Mouse (Mus musculus) T-helper 17 cell (primary cell): Measurements from ENCODE around the gene Tln2.

Source experiments
- in situ Hi-C, 2 experiments: fragments of 300-600 bp; cut with MboI, MseI; formaldehyde crosslinking; loops; 1 replicate in 1 of 2; 2 replicates in 1 of 2; pipeline ENCODE4 v1.15.1; 2025; ENCODE audit warnings: high pct_unique_total_duplicates in 2 of 2

The Tln2 gene

DNA sequence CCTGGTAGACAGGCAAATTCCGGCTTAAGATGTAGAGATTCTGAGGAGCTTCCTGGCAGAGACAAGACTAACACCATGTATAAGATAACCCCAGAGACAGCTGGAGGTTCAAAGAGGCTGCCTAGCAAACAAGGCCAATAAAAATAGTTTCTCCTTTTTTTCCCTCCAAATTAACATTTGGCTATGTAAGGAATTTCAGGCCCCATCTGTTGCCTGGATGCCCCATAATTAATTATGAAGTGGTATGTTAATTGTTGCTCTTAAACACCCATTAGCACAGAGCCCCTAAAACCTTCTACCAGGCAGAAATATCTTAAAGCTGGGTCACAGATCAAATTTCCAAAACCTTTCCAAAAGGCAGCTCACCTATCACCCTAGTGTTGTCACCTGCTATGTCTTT is 77.7 kb downstream of the Tln2 start:
- in situ Hi-C loops, result no loop called here

DNA sequence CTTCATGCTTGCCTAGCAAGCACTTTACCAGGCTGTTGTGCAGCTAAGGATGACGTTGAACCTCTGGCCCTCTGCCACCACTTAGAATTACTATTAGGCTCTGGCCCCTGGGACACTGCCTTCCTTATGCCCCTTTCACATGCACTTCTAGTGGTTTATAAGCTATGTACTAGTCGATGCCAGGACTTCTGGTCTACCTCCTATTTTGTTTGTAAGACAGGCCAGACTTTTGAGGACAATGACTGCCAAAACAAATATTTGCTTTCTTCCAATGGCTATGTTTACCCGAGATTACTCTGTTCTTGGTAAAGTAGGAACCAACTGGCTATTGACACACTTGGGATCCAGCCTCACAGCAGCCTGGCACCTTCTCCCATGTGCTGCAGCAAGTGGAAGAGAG is 82.1 kb downstream of the Tln2 start:
- in situ Hi-C loops, result no loop called here

DNA sequence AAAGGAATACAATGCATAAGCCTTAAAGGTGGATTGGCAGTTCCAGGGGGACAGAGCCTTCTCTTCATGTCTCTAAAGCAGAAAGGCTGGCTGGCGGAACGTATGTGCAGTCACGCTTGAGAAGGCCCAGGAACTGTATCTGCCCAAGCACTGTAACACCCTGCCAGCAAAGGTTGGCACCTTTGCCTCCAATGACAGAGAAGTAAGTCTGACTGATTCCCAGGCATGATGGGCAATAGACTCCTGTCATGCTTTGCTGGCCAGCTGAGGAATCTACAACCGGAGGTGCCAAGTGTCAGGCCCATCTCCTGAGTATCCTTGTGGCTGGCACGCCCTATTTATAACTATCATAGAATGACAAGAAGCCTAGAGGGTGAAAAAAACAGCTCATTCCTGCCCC is 83.3 kb downstream of the Tln2 start:
- in situ Hi-C loops, result no loop called here

DNA sequence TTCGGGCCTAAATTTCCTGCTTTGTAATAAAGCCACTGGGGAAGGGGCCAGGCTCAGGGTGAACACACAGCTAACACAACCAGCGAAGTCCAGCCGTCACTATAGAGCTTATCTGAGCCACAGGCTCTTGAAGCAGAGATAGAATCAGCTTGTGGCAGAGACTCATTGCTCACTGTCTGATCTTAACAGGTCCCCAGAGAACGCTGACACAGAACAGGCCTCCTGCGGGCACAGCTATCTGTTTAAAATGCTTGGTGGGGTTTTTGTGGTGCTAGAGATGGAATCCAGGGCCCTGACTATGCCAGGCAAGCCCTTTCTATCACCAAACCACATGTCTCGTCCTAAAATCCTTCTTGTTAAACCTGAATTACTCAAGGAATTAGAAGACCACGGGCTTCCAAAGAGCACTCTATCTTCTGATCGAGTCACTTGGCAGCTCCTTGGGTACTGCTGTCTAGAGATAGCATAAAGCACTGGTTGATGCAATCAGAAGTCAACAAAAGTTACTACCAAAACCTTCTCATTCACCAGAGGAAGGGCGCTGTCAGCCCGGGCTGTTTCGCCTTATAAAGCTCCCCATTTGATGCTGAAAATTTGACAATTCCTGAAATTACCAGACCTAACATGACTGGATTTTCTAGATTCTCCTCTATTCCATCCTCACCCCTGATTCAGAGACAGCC is 95.9 kb downstream of the Tln2 start:
- in situ Hi-C loops, result no loop called here

DNA sequence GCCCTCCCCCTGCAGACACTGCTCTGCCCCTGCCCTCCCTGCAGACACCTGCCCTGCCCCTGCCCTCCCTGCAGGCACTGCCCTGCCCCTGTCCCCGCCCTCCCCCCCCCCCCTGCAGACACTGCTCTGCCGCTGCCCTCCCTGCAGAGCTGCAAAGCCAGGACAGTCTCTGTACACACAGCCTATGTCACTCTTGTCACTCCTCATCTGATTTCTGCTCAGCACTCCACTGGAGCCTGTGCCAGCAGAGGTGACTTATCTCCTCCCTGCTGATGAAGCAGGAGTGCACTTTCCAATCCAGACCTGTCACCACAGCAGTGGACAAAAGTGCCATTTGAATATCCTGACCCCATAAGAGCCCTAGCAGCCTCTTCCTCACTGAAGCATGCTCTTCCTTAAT is 118.0 kb downstream of the Tln2 start:
- in situ Hi-C loops, result no loop called here

DNA sequence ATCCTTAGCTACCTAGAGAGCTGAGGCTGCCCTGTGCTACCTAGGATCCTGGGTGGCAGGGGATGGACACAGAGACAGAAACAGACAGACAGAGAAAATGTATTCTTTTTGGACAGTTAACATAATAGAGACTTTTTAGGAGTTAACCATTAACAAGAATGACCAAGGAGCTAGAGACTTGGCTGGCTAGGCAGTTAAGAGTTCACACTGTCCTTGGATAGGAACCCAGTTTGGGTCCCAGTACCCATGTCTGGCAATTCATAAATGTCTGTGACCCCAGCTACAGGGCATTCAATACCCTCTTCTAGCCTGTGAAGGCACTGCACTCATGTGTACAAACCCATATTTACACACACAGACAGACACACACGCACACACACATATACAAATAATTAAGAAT is 122.0 kb downstream of the Tln2 start:
- in situ Hi-C loops, result no loop called here

DNA sequence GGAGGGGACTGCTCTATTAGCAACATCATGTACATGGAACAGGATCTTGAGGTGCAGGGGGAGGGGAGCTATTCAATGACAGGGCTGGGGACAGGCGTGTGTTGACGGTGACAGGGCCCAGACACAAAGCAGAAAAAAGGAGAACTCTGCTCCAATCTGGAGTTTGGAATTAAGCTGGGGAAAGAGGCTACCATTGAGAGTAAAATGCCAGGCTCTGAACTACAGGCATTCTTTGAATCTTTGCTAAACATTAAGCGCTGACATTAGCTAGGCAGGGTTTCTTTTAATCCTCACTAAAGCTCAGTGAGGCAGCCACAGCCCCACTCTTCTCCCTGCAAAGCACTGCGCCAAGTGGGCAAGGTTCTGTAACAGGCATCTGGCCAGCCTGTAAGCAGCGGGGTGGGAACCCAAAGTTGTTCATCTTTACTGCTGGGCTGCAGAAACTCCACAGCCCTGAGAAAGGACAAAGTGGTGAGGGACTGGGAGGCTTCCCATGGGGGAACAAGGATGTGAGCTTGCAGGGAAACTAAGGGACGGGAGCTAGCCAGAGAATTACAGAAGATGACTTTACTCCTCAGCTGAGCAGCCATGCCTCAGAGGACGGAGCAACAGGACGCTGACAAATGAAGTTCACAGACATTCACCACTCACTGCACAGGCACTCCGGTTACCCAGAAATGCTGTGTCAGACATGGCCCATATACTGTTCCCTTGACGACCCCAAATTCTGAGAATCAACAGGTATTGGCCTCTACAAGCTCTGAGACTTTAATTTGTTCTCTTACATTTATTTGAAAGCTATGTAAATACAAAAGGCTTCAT is 124.0 kb downstream of the Tln2 start:
- in situ Hi-C loops, result no loop called here

DNA sequence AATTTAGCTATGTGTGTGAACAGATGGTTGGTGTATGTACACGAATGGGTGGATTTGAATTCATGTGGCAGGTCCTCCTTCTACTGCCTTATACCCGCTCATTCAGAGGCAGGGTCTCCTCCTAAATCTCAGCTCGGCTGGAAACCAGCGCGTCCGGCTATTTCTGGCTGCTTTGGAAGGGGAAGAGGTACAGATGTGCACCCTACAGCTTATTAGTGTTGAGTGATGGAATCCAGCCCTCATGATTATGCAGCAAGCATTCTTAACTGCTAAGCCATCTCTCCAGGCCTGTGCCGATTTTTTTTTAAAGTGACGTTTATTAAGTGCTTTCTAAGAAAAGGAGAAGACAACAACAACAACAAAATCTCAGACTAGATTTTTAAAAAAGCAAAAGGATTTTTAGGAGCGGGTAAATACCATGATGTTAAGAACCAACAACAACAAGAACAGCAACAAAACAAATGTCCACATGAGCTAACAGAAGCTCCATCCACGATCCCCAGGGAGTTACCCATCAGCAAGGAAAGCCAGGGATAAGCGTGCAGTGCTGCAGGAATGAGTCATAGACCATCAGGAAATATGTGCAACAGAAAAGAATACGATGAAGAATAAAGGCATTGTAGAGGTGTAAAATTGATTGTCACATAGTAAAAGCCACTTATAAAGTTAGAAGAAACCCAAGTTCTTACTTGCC is 130.2 kb downstream of the Tln2 start:
- in situ Hi-C loops, result no loop called here

DNA sequence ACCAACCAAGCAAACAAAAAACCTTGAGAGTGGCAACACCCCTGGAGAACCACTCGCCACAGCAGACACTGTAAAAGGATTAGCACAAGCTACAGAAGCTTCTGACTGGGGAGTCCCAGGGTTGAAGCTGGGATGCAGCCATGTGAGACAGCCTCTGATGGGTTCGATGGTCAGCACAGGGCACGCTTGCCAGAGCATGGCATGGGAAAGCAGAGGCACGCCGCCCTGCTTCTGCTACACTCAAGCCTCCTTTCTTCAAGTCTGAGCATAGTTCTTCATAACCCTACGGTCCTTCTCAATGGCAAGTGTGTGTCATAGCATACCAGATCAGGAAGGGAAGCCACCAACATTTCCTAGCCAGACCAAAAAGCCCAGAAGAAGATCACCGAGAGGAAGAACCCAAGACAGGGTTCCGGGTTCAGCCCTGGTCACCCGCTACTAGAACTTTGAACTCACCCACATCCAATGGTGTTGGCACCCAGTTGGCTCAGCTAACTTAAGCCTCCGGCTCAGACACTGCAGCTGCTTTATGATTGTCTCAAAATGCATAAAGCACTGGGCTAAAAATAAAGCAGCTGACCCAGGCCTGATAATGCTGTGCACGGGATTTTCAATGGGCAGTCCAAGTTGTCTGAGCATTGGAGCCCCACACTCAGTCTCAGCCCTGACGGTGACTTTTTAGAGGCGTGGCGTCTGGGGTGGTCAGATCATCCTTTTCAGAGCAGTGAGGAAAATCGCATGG is 131.0 kb downstream of the Tln2 start:
- in situ Hi-C loops, result no loop called here

DNA sequence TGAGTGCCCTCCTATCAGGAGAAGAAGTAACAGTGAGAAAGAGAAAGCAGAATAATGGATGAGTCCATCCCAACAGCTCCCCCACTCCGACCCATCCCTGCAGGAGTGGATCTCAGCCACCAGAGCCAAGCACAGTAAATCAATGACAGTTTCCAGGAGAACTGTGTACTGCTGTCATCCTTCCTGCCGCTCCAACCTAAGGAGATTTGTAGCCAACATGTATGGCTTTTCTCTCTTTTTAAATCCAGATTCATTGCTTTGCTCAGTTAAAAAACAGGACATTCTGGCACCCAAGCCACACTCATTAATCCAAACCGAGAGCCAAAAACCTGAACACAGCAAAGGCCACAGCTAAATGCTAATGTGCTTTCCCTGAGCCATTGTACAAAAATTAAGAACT is 133.2 kb downstream of the Tln2 start:
- in situ Hi-C loops, result no loop called here

DNA sequence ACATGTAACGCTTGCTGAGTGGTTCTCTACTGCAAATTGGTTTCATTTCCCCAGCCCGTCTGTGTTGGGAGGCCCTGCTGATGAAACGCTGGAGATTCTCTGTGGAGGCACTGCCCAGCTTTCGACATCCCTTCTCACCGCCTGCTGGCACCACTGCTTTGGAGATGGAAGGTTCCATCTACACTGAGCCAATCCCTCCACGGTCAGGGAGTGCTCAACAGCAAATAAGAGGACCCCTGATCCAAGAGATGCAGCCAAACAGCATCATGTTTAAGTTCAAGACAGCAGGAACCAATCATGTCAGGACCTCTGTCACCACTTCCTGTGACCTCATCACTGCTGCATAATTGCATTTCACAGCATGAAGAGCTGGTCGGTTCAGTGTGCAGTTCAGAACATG is 135.4 kb downstream of the Tln2 start:
- in situ Hi-C loops, result no loop called here

DNA sequence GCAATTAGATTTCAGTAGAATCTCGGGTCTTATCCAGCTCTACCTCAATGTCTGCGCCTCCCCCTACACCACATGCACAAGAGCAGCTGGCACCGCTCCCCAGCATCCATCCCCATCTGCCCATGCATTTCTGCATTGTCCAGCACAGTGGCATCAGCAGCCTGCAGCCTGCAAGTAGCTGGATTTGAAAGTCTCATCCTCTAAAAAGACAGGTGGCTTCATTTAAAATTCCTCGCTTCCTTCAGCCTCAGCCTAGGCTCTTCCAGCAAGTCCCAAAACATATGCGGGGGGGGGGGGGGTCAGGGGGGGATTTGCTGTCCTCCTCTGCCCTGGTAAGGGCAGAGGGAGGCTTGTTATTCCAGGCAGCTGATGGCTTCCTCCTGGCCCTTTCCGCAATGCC is 141.4 kb downstream of the Tln2 start:
- in situ Hi-C loops, result no loop called here

DNA sequence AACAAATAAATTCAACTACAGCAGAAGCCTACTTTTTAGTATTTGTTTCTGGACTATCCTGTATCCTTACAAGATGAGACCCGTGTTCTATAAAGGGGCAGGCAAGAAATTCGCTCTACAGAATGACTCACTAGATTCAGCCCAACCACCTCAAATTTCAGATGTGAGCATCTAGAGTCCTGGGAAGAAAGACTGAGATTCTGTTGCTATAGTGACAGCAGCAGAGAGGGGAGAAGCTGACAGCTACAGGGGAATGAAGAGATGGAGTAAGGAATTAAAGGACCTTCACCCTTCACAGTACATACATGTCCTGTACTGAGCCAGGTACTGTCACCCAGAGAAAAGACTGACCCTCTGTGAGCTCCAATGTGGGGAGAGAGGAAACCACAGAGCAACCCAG is 148.8 kb downstream of the Tln2 start:
- in situ Hi-C loops, result no loop called here

DNA sequence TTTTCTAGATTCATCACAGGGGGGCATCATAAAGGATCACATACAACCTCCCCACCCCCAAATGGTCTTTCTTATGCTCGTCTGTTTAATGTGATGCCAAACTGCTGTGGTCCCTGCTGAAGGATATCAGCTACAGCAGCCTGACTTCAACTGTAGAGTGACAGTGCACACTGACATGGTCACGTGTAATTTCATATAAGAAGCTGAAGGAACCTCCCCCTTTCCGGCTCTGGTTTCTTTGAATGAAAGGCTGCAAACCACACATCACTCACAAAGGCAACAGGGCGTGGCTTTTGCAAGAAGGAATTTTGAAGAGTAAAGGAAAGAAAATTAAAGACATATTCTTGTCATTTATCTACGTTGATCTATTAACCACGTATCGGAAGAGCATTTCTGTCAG is 154.8 kb downstream of the Tln2 start:
- in situ Hi-C loops, result no loop called here

DNA sequence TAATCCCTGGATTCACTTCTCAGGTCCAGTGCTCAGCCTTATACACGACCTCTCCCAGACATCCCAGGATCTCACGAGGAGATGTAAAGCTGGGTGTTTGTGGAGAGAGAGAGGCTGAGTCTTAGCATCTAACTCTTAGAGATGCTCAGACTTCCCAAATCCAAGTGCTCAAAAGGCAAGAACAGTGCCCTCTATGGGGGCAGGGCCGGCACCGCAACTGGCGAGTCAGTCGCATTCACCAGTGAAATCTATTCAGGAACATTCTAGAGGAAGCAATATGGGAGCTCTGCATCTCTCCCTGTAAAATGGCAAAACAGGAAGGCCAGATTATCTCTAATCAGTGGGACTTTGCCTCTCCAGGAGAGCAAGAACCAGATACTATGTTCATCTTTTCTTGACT is 159.9 kb downstream of the Tln2 start:
- in situ Hi-C loops, result no loop called here

DNA sequence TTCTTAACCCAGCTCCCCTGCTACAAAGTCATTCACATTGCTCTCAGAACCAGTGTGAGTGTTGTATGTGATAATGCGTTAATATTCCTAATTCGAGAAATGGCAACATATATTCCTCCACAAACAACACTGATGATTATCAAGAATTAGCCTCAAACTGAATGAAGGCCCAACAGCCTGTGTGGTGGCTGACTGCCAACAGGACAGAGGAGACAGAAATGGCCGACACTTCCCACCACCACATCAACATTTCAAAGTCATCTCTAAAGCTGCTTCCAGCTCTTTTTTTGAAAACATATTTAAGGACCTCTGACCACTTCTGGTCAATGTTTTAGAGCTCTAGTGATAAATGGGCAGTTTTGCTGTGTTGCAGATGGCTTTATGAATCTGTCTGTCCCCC is 161.7 kb downstream of the Tln2 start:
- in situ Hi-C loops, result no loop called here

DNA sequence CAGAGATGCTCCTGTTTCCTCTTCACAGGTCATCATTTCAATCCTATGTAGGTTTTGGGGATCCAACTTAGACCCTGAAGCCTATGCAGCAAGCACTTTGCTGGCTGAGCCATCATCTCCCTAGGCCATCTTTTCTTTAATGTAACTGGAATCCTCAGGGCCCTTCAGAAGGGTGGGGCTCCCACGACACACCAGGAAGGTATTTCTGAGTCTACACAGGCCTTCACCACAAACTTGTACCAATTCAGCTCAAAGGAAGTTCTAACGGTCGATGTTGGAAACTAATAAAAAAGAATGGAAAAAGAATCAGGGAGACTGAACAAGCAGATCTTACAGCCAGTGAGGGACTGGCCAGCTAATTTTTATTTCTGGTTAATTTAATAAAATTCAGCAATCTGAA is 163.1 kb downstream of the Tln2 start:
- in situ Hi-C loops, result no loop called here

DNA sequence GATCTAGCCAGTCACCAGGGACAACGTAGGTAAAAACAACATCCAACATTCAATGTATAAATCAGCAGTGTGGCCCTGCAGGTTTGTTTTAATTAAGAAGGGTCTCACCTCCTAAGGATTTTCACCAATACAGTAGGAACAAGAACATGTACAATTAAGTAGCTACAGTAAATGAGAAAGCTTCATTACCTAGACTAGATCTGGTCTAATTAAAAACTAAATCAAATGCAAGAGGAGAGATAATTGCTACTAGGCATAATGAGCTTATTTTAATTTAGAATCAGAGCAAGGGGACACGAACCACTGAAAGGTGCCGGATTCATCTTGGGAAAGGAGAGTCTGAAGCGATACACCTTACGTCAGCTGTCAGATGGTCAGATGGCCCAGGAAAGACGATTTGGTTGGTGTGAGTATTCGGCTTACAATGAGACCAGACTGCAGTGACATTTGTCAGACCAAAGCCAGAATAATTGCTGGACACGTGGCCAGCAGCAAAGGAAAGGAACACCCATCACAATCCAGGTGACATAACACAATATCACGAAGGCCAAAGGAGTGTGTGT is 175.4 kb downstream of the Tln2 start:
- in situ Hi-C loops, result no loop called here

DNA sequence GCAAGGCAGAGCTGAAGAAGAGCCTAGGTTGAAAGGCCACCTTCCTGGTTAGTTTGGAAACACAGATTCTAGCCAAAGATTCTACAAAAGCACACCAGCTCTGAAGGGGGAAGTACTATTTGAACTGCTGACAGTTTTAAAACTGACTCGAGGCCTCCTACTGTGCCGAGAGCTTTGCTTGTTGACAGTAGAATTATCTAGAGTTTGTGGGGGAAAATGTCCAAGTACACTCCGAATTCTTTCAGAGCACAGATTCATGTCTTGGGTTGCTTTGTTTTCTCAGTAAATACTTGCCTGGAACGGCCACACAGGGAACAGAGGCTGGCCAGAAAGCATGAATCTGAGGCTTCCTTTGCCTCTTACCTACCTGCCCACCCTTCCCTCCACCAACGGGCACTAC is 179.4 kb downstream of the Tln2 start:
- in situ Hi-C loops, result no loop called here

DNA sequence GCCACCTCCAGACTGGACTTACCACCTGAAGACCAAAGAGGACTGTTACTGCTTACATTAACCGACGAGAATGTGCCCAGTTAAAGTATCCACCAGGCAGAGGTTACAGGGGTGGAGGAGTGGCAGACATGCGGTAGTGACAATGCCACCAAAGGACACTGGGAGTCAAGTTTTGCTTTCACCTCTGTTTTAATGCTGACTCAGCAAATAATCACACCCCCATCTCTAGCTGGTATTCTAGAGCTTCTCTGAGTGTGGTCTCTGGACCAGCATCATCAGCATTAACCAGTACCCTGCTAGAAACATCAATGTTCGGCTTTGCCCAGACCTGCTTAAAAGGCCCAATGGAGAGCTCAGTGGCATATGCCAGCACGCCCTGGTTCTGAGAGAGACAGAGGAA is 180.7 kb downstream of the Tln2 start:
- in situ Hi-C loops, result no loop called here

DNA sequence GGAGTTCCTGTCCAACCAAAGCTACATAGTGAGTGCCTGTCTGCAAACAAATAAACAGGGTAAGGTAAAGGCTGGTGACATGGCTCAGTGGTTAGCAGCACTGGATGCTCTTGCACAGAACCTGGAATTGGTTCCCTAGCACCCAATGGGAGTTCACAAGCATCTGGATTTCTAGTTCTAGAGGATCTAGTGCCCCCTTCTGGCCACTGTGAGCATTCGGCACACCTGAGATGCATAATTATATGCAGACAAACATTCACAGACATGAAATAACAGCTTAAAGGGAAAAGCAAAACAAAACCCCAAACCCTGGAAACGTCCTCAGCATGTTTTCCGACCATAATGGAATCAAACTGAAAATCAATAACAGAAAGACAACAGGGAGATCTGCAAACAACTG is 191.4 kb downstream of the Tln2 start:
- in situ Hi-C loops, result no loop called here

DNA sequence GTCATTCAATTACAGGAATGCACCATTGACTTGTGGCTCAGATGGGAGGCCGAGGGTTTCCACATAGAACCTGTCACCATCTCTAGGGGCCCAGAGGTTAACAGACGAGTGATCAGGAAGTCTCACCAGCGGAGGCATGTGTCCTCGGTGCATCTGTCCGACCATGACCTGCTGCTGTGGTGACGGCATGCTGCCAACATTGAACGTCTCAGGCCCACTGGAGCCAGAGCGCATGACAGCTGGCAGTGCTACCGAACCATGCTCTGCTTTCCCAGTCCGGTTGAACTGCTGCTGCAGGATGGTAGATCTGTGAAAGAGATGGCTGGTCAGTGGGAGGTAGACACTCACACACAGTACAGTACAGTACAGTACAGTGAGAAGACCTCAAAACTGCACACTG is 197.0 kb downstream of the Tln2 start:
- in situ Hi-C loops, result no loop called here
